Mouse (Mus musculus): ENCODE data around the gene Scarb1.

The Scarb1 gene

GRCm38 (mm10) chr5:125270587-125271130 is 70.2 kb downstream of the Scarb1 start:
- DNase-seq (ENCODE audit: low spot score in 2 of 2): peak in 1 of 2 experiments; percentile 67

- DNase-seq (ENCODE audit: low spot score in 2 of 2): no peak
Observed at GRCm38 (mm10) chr5:125269836-125270235, 71.1 kb downstream of the Scarb1 start.

- no peak for DNase-seq (ENCODE audit: low spot score in 2 of 2)
Observed at GRCm38 (mm10) chr5:125269399-125269798, 71.5 kb downstream of the Scarb1 start.

GRCm38 (mm10) chr5:125268033-125268765 is 72.7 kb downstream of the Scarb1 start:
- DNase-seq (ENCODE audit: low spot score in 2 of 2): peak in 1 of 2 experiments; percentile 89

- DNase-seq (ENCODE audit: low spot score in 2 of 2): no peak
Observed at GRCm38 (mm10) chr5:125267150-125267961, 73.5 kb downstream of the Scarb1 start.

- DNase-seq (ENCODE audit: low spot score in 2 of 2): no peak
Observed at GRCm38 (mm10) chr5:125266128-125266527, 74.8 kb downstream of the Scarb1 start.

GRCm38 (mm10) chr5:125264700-125265099 is 76.2 kb downstream of the Scarb1 start:
- no peak for DNase-seq (ENCODE audit: low spot score in 2 of 2)

GRCm38 (mm10) chr5:125262578-125262977 is 78.3 kb downstream of the Scarb1 start:
- peak in 1 of 2 experiments; percentile 69 for DNase-seq (ENCODE audit: low spot score in 2 of 2)

- DNase-seq (ENCODE audit: low spot score in 2 of 2): no peak
Observed at GRCm38 (mm10) chr5:125253917-125254316, 87.0 kb downstream of the Scarb1 start.

GRCm38 (mm10) chr5:125253448-125253847 is 87.4 kb downstream of the Scarb1 start:
- DNase-seq (ENCODE audit: low spot score in 2 of 2): no peak

- no peak for DNase-seq (ENCODE audit: low spot score in 2 of 2)
Observed at GRCm38 (mm10) chr5:125252664-125253063, 88.2 kb downstream of the Scarb1 start.

GRCm38 (mm10) chr5:125251885-125252615 is 88.8 kb downstream of the Scarb1 start:
- no peak for DNase-seq (ENCODE audit: low spot score in 2 of 2)

- DNase-seq (ENCODE audit: low spot score in 2 of 2): no peak
Observed at GRCm38 (mm10) chr5:125249187-125249586, 91.7 kb downstream of the Scarb1 start.

GRCm38 (mm10) chr5:125246711-125247110 is 94.2 kb downstream of the Scarb1 start:
- no peak for DNase-seq (ENCODE audit: low spot score in 2 of 2)

- DNase-seq (ENCODE audit: low spot score in 2 of 2): peak in 1 of 2 experiments; percentile 69
Observed at GRCm38 (mm10) chr5:125245534-125246151, 95.3 kb downstream of the Scarb1 start.

GRCm38 (mm10) chr5:125244825-125245533 is 95.9 kb downstream of the Scarb1 start:
- no peak for DNase-seq (ENCODE audit: low spot score in 2 of 2)

GRCm38 (mm10) chr5:125243928-125244327 is 97.0 kb downstream of the Scarb1 start:
- peak; percentile 92 to 97 for DNase-seq (ENCODE audit: low spot score in 2 of 2)

- DNase-seq (ENCODE audit: low spot score in 2 of 2): no peak
Observed at GRCm38 (mm10) chr5:125242111-125242510, 98.8 kb downstream of the Scarb1 start.

GRCm38 (mm10) chr5:125241627-125242026 is 99.3 kb downstream of the Scarb1 start:
- DNase-seq (ENCODE audit: low spot score in 2 of 2): no peak

GRCm38 (mm10) chr5:125240124-125240781 is 100.6 kb downstream of the Scarb1 start:
- no peak for DNase-seq (ENCODE audit: low spot score in 2 of 2)

All from left cerebral cortex, adult 9 months (tissue).